Mouse (Mus musculus) brain, embryonic 14.5 days (tissue): ENCODE data around the gene Klhl18.
A peak's percentile ranks its signal among the peaks of the same experiment; 100 is the strongest.

Experiments used
- CTCF ChIP-seq: fragments of 200-500 bp; IDR thresholded peaks from 2 replicates; pipeline ENCODE4 v1.5.1; 2012; ENCODE audit warnings: inconsistent platforms, mild to moderate bottlenecking, moderate library complexity, borderline replicate concordance; ENCODE audit not compliant: insufficient read depth, insufficient read length; ENCODE audit errors: extremely low read depth
- POLR2A ChIP-seq: fragments of 200-500 bp; IDR thresholded peaks from 2 replicates; pipeline ENCODE4 v1.6.1; 2012; ENCODE audit warnings: mild to moderate bottlenecking, inconsistent platforms, borderline replicate concordance; ENCODE audit not compliant: poor library complexity, insufficient read depth, insufficient read length, severe bottlenecking; ENCODE audit errors: extremely low read depth

GRCm38 (mm10) chr9:110476124-110477091 lies at the start of gene Klhl18, which contains the start of gene Kif9:
- TF ChIP-seq CTCF (no peak), POLR2A (peak; percentile 71; the same call in 1 of the 2 replicates)
